Mouse (Mus musculus): ENCODE data around the gene Hnf4a. TPM values are rescaled to one million over a fixed set of nuclear protein-coding genes. Genes with fewer than 3 reads are reported as not detected.

The Hnf4a gene
- total RNA-seq, 2 experiments from 2014 or later: not detected

- DNase-seq: no peak
- Histone ChIP-seq H3K27ac (no peak overlapping the region), H3K4me3 (no peak overlapping the region)
- no peak for TF ChIP-seq CTCF (IDR thresholded peaks at IDR 0.05)
- intact Hi-C loops (cut with DNase I): no loop called here
Measured at GRCm38 (mm10) chr2:163560247-163560646, 53.6 kb downstream of the Hnf4a start.

GRCm38 (mm10) chr2:163561258-163561948 is 54.8 kb downstream of the Hnf4a start:
- Histone ChIP-seq H3K27ac (no peak overlapping the region), H3K4me3 (no peak overlapping the region)
- intact Hi-C loops (cut with DNase I): no loop called here
- no peak for TF ChIP-seq CTCF (IDR thresholded peaks at IDR 0.05)
- no peak for DNase-seq

GRCm38 (mm10) chr2:163564646-163565045 is 58.0 kb downstream of the Hnf4a start:
- DNase-seq: no peak
- Histone ChIP-seq H3K27ac (no peak overlapping the region), H3K4me3 (no peak overlapping the region)
- intact Hi-C loops (cut with DNase I): no loop called here
- TF ChIP-seq CTCF (IDR thresholded peaks at IDR 0.05): no peak

GRCm38 (mm10) chr2:163574321-163574720 is 67.7 kb downstream of the Hnf4a start:
- H3K4me3 ChIP-seq: no peak overlapping the region
- no peak overlapping the region for H3K27ac ChIP-seq
- intact Hi-C loops (cut with DNase I): no loop called here
- TF ChIP-seq CTCF (IDR thresholded peaks at IDR 0.05): no peak
- no peak for DNase-seq

- no peak for TF ChIP-seq CTCF (IDR thresholded peaks at IDR 0.05)
- intact Hi-C loops (cut with DNase I): no loop called here
- peak overlapping the region; percentile 38 for H3K4me3 ChIP-seq
- DNase-seq: no peak
- no peak overlapping the region for H3K27ac ChIP-seq
Measured at GRCm38 (mm10) chr2:163575248-163575647, 68.6 kb downstream of the Hnf4a start.

GRCm38 (mm10) chr2:163577986-163578385 is 71.4 kb downstream of the Hnf4a start:
- TF ChIP-seq CTCF (IDR thresholded peaks at IDR 0.05): no peak
- Histone ChIP-seq H3K27ac (no peak overlapping the region), H3K4me3 (no peak overlapping the region)
- no peak for DNase-seq
- intact Hi-C loops (cut with DNase I): no loop called here

- peak; percentile 38 for DNase-seq
- TF ChIP-seq CTCF (IDR thresholded peaks at IDR 0.05): no peak
- intact Hi-C loops (cut with DNase I): no loop called here
- no peak overlapping the region for H3K4me3 ChIP-seq
- peak overlapping the region; percentile 52 for H3K27ac ChIP-seq
Measured at GRCm38 (mm10) chr2:163580069-163580945, 73.7 kb downstream of the Hnf4a start.

- intact Hi-C loops (cut with DNase I): no loop called here
- DNase-seq: no peak
- Histone ChIP-seq H3K4me3 (no peak overlapping the region), H3K27ac (0 out of 2 replicates have a peak overlapping the region, but pooled peaks have one; percentile 31)
- TF ChIP-seq CTCF (IDR thresholded peaks at IDR 0.05): no peak
Measured at GRCm38 (mm10) chr2:163583226-163584087, 76.8 kb downstream of the Hnf4a start.

GRCm38 (mm10) chr2:163584088-163584426 is 77.4 kb downstream of the Hnf4a start:
- intact Hi-C loops (cut with DNase I): no loop called here

GRCm38 (mm10) chr2:163586384-163587261 is 80.0 kb downstream of the Hnf4a start:
- no peak for DNase-seq
- Histone ChIP-seq H3K27ac (no peak overlapping the region), H3K4me3 (no peak overlapping the region)
- TF ChIP-seq CTCF (IDR thresholded peaks at IDR 0.05): peak; percentile 70
- intact Hi-C loops (cut with DNase I): no loop called here

More at GRCm38 (mm10) chr2:163584088-163584426, 77.4 kb downstream of the Hnf4a start:
- Histone ChIP-seq H3K27ac (no peak overlapping the region), H3K4me3 (no peak overlapping the region)
- DNase-seq: no peak
- no peak for TF ChIP-seq CTCF (IDR thresholded peaks at IDR 0.05)

GRCm38 (mm10) chr2:163587506-163587905 is 80.9 kb downstream of the Hnf4a start:
- no peak overlapping the region for H3K27ac ChIP-seq
- no peak for TF ChIP-seq CTCF (IDR thresholded peaks at IDR 0.05)
- intact Hi-C loops (cut with DNase I): no loop called here
- H3K4me3 ChIP-seq: no peak overlapping the region
- no peak for DNase-seq

- intact Hi-C loops (cut with DNase I): loop anchor here (10.0 kb wide), 1 partner anchor 135 kb away; no protein-coding TSS in a partner anchor
- Histone ChIP-seq H3K4me3 (no peak overlapping the region), H3K27ac (no peak overlapping the region)
- DNase-seq: no peak
- no peak for TF ChIP-seq CTCF (IDR thresholded peaks at IDR 0.05)
Measured at GRCm38 (mm10) chr2:163590211-163590610, 83.6 kb downstream of the Hnf4a start.
